Mouse (Mus musculus) kidney, adult 2 months (tissue): Measurements from ENCODE around the gene Nav3.

Experiments used
- CTCF ChIP-seq: fragments of 200-500 bp; conservative IDR thresholded peaks from 2 replicates; pipeline ENCODE4 v1.5.1; 2011; ENCODE audit warnings: low read depth, mild to moderate bottlenecking, control low read depth, low read length, moderate library complexity, mixed read lengths; ENCODE audit not compliant: insufficient read depth, insufficient read length
- POLR2A ChIP-seq: fragments of 200-500 bp; IDR thresholded peaks from one replicate; pipeline ENCODE4 v1.6.1; 2011; ENCODE audit warnings: low read depth, low read length, control low read depth

DNA sequence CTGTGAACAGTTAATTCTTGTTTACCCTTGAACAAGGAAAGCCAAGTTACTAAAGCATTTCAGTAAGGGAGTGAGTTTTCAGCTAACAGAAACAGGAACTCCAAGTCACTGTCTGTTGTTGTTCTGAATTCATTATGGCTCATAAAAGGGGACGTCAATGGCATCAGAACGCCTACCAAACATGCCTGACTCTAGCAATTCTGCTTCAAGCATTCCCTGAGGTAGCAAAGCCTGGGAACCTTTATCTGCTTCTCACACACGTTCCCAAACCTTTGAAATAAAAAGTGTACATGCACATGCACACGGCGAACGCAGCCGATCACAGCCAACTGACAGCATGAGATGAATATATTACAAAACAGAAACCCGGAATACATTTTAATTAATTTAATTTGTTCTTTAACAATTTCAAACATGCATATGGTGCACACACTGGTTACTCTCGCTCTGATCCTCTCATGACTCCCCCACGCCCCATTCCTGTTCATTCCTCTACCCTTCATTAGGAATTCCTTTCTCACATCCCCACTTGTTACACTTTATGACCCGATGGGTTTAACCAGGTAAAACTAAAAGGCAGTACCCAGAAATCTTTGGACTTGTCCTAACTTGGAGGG lies 42.6 kb downstream of the Nav3 start:
- TF ChIP-seq CTCF (no peak), POLR2A (no peak)
